Mouse (Mus musculus): ENCODE measurements around the gene Grin2a. TPM values are rescaled to one million over a fixed set of nuclear protein-coding genes. Genes with fewer than 3 reads are reported as not detected.

Gene Grin2a
- polyA plus RNA-seq, 1 experiment from 2014 or later, result 10.2 TPM

DNA sequence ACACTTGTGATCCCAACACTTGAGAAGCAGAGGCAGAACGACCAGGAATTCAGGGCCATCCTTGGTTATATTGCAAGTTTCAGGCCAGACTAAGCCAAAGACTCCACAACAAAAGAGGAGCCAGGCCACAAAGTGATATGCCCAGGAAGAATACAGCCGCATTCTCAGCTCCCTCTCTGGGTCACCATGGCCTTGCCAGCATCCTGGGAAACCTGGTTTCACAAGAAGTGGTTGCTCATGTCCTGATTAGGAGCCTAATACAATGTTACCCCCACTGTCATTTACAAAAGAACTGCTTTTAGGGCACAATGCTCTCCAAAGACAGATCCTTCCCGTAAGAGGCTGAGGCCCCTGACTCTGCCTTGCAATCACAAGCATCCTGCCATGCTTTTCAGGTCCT lies 94.4 kb downstream of the Grin2a start:
- H3K4me3 ChIP-seq, result no peak overlapping the region
- no peak for ATAC-seq (ENCODE audit: low FRiP score, low read depth)
- H3K27me3 ChIP-seq, result no peaks in the 10 kb centered on the region
- no peaks in the 10 kb centered on the region for H3K9me3 ChIP-seq
- no peak overlapping the region for H3K27ac ChIP-seq (replicated peaks)
- no peak overlapping the region for H3K4me2 ChIP-seq
- H3K36me3 ChIP-seq, result no peaks in the 10 kb centered on the region
- WGBS, result 71% methylated on average over 3 of the region's 3 CpGs
- no peak overlapping the region for H3K9ac ChIP-seq
- no peaks in the 10 kb centered on the region for H3K4me1 ChIP-seq (replicated peaks)

DNA sequence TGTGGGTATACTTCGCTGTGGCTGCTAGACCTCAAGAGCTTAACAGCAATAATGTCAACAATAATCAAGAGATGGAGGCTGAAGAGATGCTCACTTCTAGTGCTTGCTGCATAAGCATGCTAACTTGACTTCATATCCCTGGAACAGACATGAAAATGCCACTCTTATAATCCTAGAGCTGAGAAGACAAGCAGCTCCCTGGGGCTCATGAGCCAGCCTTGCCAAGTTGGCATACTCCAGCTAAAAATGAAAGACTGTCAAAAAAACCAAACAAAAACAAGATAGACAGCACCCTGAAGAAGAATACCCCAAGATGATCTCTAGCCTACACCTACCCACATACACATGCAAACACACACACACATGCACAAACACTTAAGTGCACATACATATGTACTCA lies 95.2 kb downstream of the Grin2a start:
- WGBS, result 100% methylated on average over 1 of the region's 1 CpGs
- Histone ChIP-seq H3K4me1 (replicated peaks) (no peaks in the 10 kb centered on the region), H3K9me3 (no peaks in the 10 kb centered on the region), H3K36me3 (no peaks in the 10 kb centered on the region), H3K4me2 (no peak overlapping the region), H3K9ac (no peak overlapping the region), H3K27me3 (no peaks in the 10 kb centered on the region), H3K4me3 (no peak overlapping the region), H3K27ac (replicated peaks) (no peak overlapping the region)
- ATAC-seq (ENCODE audit: low FRiP score, low read depth), result no peak

DNA sequence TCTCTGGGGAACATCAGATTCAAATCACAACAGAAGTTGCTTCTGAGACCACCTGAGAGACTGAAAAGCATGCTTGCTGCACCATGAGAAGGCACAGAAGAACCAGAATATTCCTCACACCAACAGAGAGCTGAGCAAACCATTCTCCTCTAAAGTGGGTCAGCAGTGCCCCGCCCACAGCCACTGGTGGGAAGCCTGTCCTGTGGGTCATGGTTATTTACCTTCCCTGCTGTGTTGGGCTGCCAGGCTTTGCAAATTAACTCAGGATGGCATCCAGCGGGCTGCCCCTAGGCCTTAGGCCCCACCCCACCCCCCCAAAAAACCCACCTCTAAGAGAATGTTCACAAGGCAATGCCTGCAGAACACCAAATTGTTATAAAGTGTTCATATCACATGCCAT lies 96.2 kb downstream of the Grin2a start:
- Histone ChIP-seq H3K4me2 (no peak overlapping the region), H3K4me3 (no peak overlapping the region), H3K36me3 (no peaks in the 10 kb centered on the region), H3K9me3 (no peaks in the 10 kb centered on the region), H3K9ac (no peak overlapping the region), H3K27me3 (no peaks in the 10 kb centered on the region), H3K4me1 (replicated peaks) (no peaks in the 10 kb centered on the region), H3K27ac (replicated peaks) (no peak overlapping the region)
- whole genome bisulfite sequencing, result 89% methylated on average over 2 of the region's 2 CpGs
- ATAC-seq (ENCODE audit: low FRiP score, low read depth), result no peak

DNA sequence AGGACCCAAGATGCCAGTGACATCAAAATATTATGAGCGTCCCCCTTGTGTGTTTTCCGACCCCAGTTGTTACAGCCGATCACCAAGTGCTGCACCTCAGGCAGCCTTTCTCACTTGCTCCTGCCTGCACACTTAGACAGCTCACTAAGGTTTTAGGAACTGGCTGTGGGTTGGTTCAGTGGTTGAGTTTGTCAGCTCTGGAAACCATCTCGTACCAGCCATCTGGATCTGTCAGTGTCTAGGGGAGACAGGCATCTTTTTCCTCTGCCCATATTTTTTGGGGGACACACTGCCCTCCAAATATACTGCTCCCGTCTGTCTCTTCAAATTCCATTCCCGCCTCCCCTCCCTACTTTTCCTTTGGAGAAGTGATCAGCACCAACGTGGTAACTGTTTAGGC lies 99.8 kb downstream of the Grin2a start:
- WGBS, result 81% methylated on average over 7 of the region's 7 CpGs
- Histone ChIP-seq H3K27me3 (no peaks in the 10 kb centered on the region), H3K4me2 (no peak overlapping the region), H3K27ac (replicated peaks) (no peak overlapping the region), H3K36me3 (no peaks in the 10 kb centered on the region), H3K4me3 (no peak overlapping the region), H3K4me1 (replicated peaks) (no peaks in the 10 kb centered on the region), H3K9ac (no peak overlapping the region), H3K9me3 (no peaks in the 10 kb centered on the region)
- no peak for ATAC-seq (ENCODE audit: low FRiP score, low read depth)

DNA sequence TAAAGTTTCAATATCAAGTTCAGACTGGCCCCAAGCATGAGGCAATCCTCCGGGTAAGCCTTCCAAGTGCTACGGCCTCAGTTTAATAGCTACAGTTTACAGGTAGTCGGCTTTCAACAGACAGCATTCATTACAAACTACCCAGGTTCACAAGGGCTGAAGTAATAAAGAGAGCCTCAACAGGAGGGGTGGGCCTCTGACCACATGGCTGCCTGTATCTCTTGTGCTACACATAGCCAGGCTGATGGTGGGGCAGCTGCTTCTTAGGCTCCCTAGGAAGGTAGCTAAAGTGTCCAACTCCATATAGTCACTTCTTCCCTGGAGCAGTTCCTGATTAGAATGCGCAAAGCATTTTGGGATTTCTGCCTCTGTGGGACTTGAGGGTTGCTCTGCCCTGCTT lies 109.2 kb downstream of the Grin2a start:
- Histone ChIP-seq H3K9ac (no peak overlapping the region), H3K36me3 (no peaks in the 10 kb centered on the region), H3K9me3 (no peaks in the 10 kb centered on the region), H3K4me2 (no peak overlapping the region), H3K4me3 (no peak overlapping the region), H3K27me3 (no peaks in the 10 kb centered on the region), H3K27ac (replicated peaks) (no peak overlapping the region), H3K4me1 (replicated peaks) (no peaks in the 10 kb centered on the region)
- no peak for ATAC-seq (ENCODE audit: low FRiP score, low read depth)
- WGBS, result 81% methylated on average over 4 of the region's 4 CpGs

DNA sequence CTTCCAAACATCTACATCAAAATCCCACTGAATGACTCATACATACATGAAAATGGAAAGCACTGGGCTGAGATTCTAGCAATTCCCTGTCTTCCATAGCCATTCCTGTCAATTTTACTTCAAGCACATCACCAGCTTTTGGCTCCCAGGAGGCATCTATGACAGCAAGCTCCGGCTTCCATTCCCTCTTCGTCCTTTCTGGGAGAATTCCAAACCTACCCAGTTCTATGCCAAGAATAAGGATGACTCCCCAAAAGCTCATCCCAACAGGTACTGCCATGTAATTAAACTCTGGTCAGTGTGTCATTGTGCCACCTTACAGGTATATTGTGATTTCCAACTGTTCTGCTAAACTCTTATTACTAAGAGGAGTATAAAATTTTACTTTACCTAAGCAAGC lies 111.2 kb downstream of the Grin2a start:
- no peak for ATAC-seq (ENCODE audit: low FRiP score, low read depth)
- no peaks in the 10 kb centered on the region for H3K27me3 ChIP-seq
- no peak overlapping the region for H3K27ac ChIP-seq (replicated peaks)
- no peaks in the 10 kb centered on the region for H3K36me3 ChIP-seq
- no peaks in the 10 kb centered on the region for H3K9me3 ChIP-seq
- no peak overlapping the region for H3K9ac ChIP-seq
- H3K4me2 ChIP-seq, result no peak overlapping the region
- H3K4me1 ChIP-seq (replicated peaks), result no peaks in the 10 kb centered on the region
- no peak overlapping the region for H3K4me3 ChIP-seq
- 95% methylated on average over 2 of the region's 2 CpGs for WGBS

DNA sequence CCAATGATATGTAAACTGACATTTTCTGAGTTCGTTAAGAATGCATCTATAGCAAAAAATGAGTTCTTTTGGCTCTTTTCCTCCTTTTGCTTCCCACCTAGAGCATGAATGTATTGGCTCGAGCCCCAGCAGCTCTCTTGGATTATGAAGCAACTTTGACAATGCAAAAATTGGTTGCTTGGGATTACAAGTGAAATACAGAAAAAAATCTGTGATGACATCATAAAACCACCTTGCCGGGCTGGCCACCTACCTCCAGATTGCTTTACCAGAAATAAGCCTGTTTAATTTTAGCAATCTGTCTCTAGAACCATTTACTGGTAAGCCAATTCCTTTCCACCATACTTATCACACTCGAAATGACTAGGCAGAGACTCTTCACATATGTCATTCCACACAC lies 112.9 kb downstream of the Grin2a start:
- Histone ChIP-seq H3K27me3 (no peaks in the 10 kb centered on the region), H3K9ac (no peak overlapping the region), H3K9me3 (no peaks in the 10 kb centered on the region)

DNA sequence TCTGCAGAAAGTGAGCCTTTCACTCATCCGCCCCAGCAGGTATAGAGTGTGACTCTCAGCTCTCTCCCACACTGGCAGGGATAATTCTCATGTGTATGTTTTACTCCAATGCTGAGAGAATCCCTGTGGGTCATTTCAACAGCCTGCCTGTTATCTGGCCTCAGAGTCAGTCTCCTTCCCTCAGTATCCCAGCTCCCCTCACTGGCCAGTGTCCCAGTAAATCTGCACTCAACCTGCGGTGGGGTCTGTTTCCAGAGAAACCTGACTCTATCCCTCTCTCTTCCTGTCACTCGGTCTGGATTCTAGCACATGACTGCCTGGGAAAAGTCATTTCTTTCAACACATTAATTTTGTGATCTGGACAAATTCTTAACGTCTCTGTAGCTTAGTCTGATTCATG lies 122.4 kb downstream of the Grin2a start:
- H3K27ac ChIP-seq (replicated peaks), result no peak overlapping the region
- no peak overlapping the region for H3K9ac ChIP-seq
- H3K36me3 ChIP-seq, result no peaks in the 10 kb centered on the region
- H3K4me2 ChIP-seq, result no peak overlapping the region
- 81% methylated on average over 4 of the region's 4 CpGs for WGBS
- no peaks in the 10 kb centered on the region for H3K4me1 ChIP-seq (replicated peaks)
- H3K4me3 ChIP-seq, result no peak overlapping the region
- ATAC-seq (ENCODE audit: low FRiP score, low read depth), result no peak
- H3K27me3 ChIP-seq, result no peaks in the 10 kb centered on the region
- no peaks in the 10 kb centered on the region for H3K9me3 ChIP-seq

More for the DNA sequence above, 112.9 kb downstream of the Grin2a start:
- 80% methylated on average over 4 of the region's 4 CpGs for WGBS
- no peaks in the 10 kb centered on the region for H3K36me3 ChIP-seq
- no peak overlapping the region for H3K4me3 ChIP-seq
- H3K4me1 ChIP-seq (replicated peaks), result no peaks in the 10 kb centered on the region
- no peak overlapping the region for H3K27ac ChIP-seq (replicated peaks)
- H3K4me2 ChIP-seq, result no peak overlapping the region
- no peak for ATAC-seq (ENCODE audit: low FRiP score, low read depth)

DNA sequence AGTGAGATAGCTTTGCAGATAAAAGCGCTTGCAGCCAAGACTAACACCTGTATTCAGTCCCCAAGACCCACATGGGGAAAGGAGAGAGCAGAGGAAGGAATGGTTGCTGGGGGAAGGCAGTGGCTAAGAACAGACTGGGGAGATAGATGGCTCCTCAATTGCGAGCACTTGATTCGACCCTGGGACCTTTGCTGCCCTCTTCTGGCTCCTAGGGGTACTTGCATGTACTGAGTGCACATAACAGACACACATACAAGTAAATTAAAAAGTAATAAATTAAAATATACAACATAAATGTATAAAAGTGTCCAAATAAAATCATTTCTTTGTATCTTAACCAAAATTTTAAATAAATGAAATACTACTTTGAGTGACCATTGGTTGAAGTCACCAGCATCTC lies 129.7 kb downstream of the Grin2a start:
- ATAC-seq (ENCODE audit: low FRiP score, low read depth), result no peak
- H3K4me3 ChIP-seq, result no peak overlapping the region

DNA sequence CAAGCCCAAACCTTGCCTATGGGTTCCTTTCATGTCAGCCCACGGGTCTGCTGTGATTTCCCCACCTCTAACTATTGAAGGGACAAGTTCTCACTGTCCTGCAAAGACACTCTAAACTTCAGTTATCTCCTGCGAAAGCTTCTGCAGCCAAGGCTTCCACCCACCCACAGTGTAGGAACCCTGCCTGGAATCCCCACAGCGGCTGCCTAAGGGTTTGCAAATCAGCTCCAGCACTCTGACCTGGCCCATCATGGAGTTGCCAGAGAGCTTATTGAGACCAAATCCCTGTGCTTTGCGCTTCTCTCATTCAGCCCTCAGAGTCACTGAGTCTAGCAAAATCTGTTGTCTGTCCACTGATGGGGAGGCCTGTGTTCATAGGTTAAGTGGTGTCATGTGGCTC lies 130.3 kb downstream of the Grin2a start:
- 77% methylated on average over 4 of the region's 4 CpGs for WGBS
- H3K4me1 ChIP-seq (replicated peaks), result no peaks in the 10 kb centered on the region
- ATAC-seq (ENCODE audit: low FRiP score, low read depth), result no peak
- no peaks in the 10 kb centered on the region for H3K36me3 ChIP-seq
- H3K4me2 ChIP-seq, result no peak overlapping the region
- H3K27ac ChIP-seq (replicated peaks), result no peak overlapping the region
- H3K9me3 ChIP-seq, result no peaks in the 10 kb centered on the region
- H3K4me3 ChIP-seq, result no peak overlapping the region
- no peak overlapping the region for H3K9ac ChIP-seq
- H3K27me3 ChIP-seq, result no peaks in the 10 kb centered on the region

More for the DNA sequence above, 129.7 kb downstream of the Grin2a start:
- H3K27ac ChIP-seq (replicated peaks), result no peak overlapping the region
- no peaks in the 10 kb centered on the region for H3K27me3 ChIP-seq
- 80% methylated on average over 3 of the region's 3 CpGs for WGBS
- no peaks in the 10 kb centered on the region for H3K36me3 ChIP-seq
- H3K9me3 ChIP-seq, result no peaks in the 10 kb centered on the region
- no peaks in the 10 kb centered on the region for H3K4me1 ChIP-seq (replicated peaks)
- H3K9ac ChIP-seq, result no peak overlapping the region
- H3K4me2 ChIP-seq, result no peak overlapping the region

DNA sequence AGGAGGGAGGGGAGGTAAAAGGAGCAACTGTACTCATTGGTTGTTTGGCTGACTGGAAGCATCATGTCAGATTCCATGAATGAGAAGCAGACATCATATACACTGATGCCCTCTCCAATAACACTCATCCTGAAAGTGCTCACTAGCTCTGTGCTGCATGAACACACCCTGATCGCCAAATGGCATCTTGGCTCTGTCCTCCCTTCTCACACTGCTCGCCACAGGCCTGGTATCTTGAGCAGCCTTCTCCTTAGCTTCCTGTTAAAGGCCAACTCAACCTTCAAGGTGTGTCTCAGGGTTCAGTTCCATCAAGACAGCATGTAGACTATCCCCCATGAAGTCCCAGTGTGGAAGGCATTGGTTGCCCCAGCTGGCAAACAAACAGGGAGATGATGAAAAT lies 137.6 kb downstream of the Grin2a start:
- Histone ChIP-seq H3K27ac (replicated peaks) (no peak overlapping the region), H3K4me3 (no peak overlapping the region), H3K4me1 (replicated peaks) (no peaks in the 10 kb centered on the region), H3K9me3 (no peaks in the 10 kb centered on the region), H3K36me3 (no peaks in the 10 kb centered on the region), H3K4me2 (no peak overlapping the region), H3K9ac (no peak overlapping the region), H3K27me3 (no peaks in the 10 kb centered on the region)
- no peak for ATAC-seq (ENCODE audit: low FRiP score, low read depth)
- WGBS, result 84% methylated on average over 2 of the region's 2 CpGs

DNA sequence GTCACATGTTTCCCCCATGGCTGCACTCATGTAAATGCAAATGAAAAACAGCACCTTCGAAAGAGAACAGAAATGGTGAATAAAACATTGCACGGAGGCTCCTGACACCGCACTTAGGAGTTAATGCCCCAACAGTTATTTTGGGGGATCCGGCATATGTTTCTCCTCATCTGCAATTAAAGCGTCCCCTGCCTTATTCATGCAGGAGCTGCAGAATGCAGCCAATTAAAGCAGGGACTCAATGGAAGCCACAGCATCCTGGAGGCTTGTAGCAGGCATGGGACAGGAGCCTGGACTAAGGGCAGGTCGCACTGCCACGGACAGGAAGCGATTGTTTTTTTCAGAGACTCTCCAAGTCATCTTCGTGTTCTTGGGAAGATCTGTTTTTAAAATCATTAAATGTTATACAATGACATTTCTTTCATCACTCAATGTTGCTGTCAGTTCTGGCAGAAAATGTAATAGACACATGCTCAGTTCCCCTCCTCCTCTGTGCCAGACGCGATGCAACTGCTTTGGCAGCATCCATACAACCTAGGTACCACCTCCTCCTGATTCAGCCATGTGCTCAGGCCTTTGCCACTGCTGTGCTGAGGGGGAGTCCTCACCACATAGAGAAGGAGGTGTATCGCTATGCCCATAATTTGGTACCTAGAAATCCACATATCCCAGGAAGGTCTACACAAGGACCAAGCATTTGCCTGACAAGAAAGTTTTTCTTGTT lies 143.9 kb downstream of the Grin2a start:
- Histone ChIP-seq H3K36me3 (no peaks in the 10 kb centered on the region), H3K27me3 (no peaks in the 10 kb centered on the region), H3K27ac (replicated peaks) (no peak overlapping the region), H3K4me2 (no peak overlapping the region), H3K9me3 (no peaks in the 10 kb centered on the region), H3K4me3 (no peak overlapping the region), H3K4me1 (replicated peaks) (no peaks in the 10 kb centered on the region), H3K9ac (no peak overlapping the region)
- WGBS, result 90% methylated on average over 12 of the region's 12 CpGs
- no peak for ATAC-seq (ENCODE audit: low FRiP score, low read depth)

DNA sequence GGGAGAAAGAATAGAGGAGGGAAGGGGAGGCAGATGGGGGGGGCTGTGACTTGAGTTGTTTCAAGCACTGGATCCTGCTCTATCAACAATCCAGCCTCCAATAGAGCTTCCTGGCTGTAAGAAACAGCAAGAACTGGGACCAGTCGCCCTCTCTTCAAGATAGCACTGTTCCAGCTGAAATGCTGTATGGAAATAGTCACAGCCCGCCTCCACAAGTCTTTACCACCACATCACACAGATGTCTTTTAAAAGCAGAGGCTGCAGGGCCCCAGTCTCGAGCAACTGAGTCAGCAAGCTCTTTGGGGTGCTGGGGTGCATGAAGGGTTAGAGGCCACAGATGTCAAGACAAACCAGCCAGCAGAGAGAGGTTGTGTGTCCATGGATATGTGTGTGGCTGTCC lies 153.9 kb downstream of the Grin2a start:
- no peak overlapping the region for H3K4me2 ChIP-seq
- ATAC-seq (ENCODE audit: low FRiP score, low read depth), result no peak
- no peak overlapping the region for H3K27ac ChIP-seq (replicated peaks)
- H3K36me3 ChIP-seq, result no peaks in the 10 kb centered on the region
- 76% methylated on average over 3 of the region's 3 CpGs for WGBS
- no peaks in the 10 kb centered on the region for H3K4me1 ChIP-seq (replicated peaks)
- no peak overlapping the region for H3K9ac ChIP-seq
- no peaks in the 10 kb centered on the region for H3K9me3 ChIP-seq
- H3K27me3 ChIP-seq, result no peaks in the 10 kb centered on the region
- H3K4me3 ChIP-seq, result no peak overlapping the region

All from hindbrain, embryonic 15.5 days (tissue).